Mouse (Mus musculus): ENCODE data around the gene L3mbtl3.

- TF ChIP-seq CTCF (IDR thresholded peaks at IDR 0.05; ENCODE audit: control insufficient read depth, insufficient read depth, insufficient read length) (no peak), MAX (IDR thresholded peaks at IDR 0.05) (no peak), USF1 (IDR thresholded peaks at IDR 0.05; ENCODE audit: low read depth) (no peak), FOSL1 (IDR thresholded peaks at IDR 0.05; ENCODE audit: insufficient read depth, low read length, poor library complexity, severe bottlenecking) (no peak), CEBPB (IDR thresholded peaks at IDR 0.05; ENCODE audit: low read depth) (no peak), MYOG (IDR thresholded peaks at IDR 0.05; ENCODE audit: control insufficient read depth, extremely low read depth, insufficient read length) (no peak)
These were observed 73.4 kb downstream of the L3mbtl3 start for GRCm38 (mm10) chr10:26302336-26302735.

Data from C2C12 (cell line).